Mouse (Mus musculus) C2C12 (cell line): ENCODE measurements around the gene Camk2n1. TPM values are rescaled to one million over a fixed set of nuclear protein-coding genes. Genes with fewer than 3 reads are reported as not detected.

Source experiments
- H3K27me3 ChIP-seq: one replicate; pipeline ENCODE4 v1.6.1; 2011; ENCODE audit not compliant: control insufficient read depth, insufficient read depth, insufficient read length
- H3K36me3 ChIP-seq: one replicate; pipeline ENCODE4 v1.6.1; 2011; ENCODE audit not compliant: control insufficient read depth, insufficient read depth
- H3K4me3 ChIP-seq: one replicate; pipeline ENCODE4 v1.5.1; 2011; ENCODE audit warnings: mild to moderate bottlenecking, control low read depth; ENCODE audit not compliant: poor library complexity, insufficient read depth, severe bottlenecking
- H3K79me2 ChIP-seq: one replicate; pipeline ENCODE4 v1.6.1; 2011; ENCODE audit not compliant: control insufficient read depth, insufficient read depth
- H3K79me3 ChIP-seq: one replicate; pipeline ENCODE4 v1.6.1; 2011; ENCODE audit warnings: low read depth, control low read depth
- H3ac ChIP-seq: one replicate; pipeline ENCODE3; 2011; ENCODE audit warnings: low read depth; ENCODE audit not compliant: control insufficient read depth, insufficient read length
- CEBPB ChIP-seq: IDR thresholded peaks from one replicate; pipeline ENCODE4 v1.6.1; 2011; ENCODE audit warnings: low read depth, mild to moderate bottlenecking, control low read depth, moderate library complexity
- CTCF ChIP-seq: IDR thresholded peaks from one replicate; pipeline ENCODE4 v1.5.1; 2011; ENCODE audit not compliant: control insufficient read depth, insufficient read depth, insufficient read length
- FOSL1 ChIP-seq: IDR thresholded peaks from one replicate; pipeline ENCODE4 v1.8.0; 2011; ENCODE audit warnings: mild to moderate bottlenecking, low read length; ENCODE audit not compliant: poor library complexity, insufficient read depth, severe bottlenecking
- MAX ChIP-seq: IDR thresholded peaks from one replicate; pipeline ENCODE4 v1.6.1; 2011; ENCODE audit warnings: mild to moderate bottlenecking, control low read depth
- MYOD1 ChIP-seq: IDR thresholded peaks from one replicate; pipeline ENCODE4 v1.6.1; 2011; ENCODE audit warnings: low read depth; ENCODE audit not compliant: control insufficient read depth, insufficient read length
- MYOG ChIP-seq: IDR thresholded peaks from one replicate; pipeline ENCODE4 v1.6.1; 2011; ENCODE audit not compliant: control insufficient read depth, insufficient read length; ENCODE audit errors: extremely low read depth
- USF1 ChIP-seq: IDR thresholded peaks from one replicate; pipeline ENCODE4 v1.6.1; 2011; ENCODE audit warnings: low read depth, mild to moderate bottlenecking, control low read depth, moderate library complexity
- polyA plus RNA-seq: library from polyadenylated mRNA; unstranded; fragments of >200 nt; fragmentation: generic; extraction: Trizol; gene quantifications from one replicate; pipeline ENCODE4 v1.2.1, GENCODE M21; 2012; ENCODE audit warnings: missing spikeins

Camk2n1 gene
- polyA plus RNA-seq, 1 experiment, result 0.48 TPM

DNA sequence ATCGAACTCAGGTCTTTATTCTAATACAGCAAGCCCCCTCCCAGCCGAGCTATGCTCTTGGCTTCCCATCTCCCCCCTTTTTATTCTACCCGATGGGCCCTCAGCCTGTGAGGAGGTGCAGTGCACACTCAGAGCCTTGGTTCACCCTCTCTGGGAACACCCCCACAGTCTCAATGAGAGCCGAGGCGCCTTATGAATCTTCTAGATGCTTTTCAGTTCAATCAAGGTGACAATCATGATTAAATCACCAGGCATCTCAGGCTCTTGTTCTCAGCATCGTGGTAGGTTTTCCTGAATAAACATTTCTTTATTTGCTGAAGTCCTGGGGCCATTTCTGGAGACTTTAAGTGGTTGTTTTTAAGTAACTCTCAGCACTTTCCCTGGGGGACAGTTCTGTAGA lies 53.8 kb downstream of the Camk2n1 start:
- H3ac ChIP-seq, result no peak overlapping the region
- H3K36me3 ChIP-seq, result no peaks in the 10 kb centered on the region
- peaks cover 48% of the 10 kb centered on the region for H3K27me3 ChIP-seq
- TF ChIP-seq MYOG, result no peak
- no peak for TF ChIP-seq MAX
- TF ChIP-seq USF1, result no peak
- no peak for TF ChIP-seq CTCF
- TF ChIP-seq CEBPB, result no peak
- no peak for TF ChIP-seq FOSL1
- no peak for TF ChIP-seq MYOD1
- no peak overlapping the region for H3K4me3 ChIP-seq
- no peaks in the 10 kb centered on the region for H3K79me2 ChIP-seq
- no peaks in the 10 kb centered on the region for H3K79me3 ChIP-seq

Other genes starting within 250 kb of the Camk2n1 start
- 54.3 TPM for gene Hp1bp3, start 238.0 kb upstream of the Camk2n1 start, polyA plus RNA-seq
- 0.15 TPM for gene Sh2d5, start 203.9 kb upstream of the Camk2n1 start, polyA plus RNA-seq
- 0.02 TPM for gene Kif17, start 203.9 kb upstream of the Camk2n1 start, polyA plus RNA-seq
- 204 TPM for gene Ddost, start 149.6 kb upstream of the Camk2n1 start, polyA plus RNA-seq
- 9.7 TPM for gene Pink1, start 128.0 kb upstream of the Camk2n1 start, polyA plus RNA-seq
- gene Cda, start 86.3 kb upstream of the Camk2n1 start, polyA plus RNA-seq, result 8.7 TPM
- gene Fam43b, start 57.8 kb upstream of the Camk2n1 start, polyA plus RNA-seq, result not detected
- gene Mul1, start 19.6 kb upstream of the Camk2n1 start, polyA plus RNA-seq, result 26.5 TPM
- gene Vwa5b1, start 181.6 kb downstream of the Camk2n1 start, polyA plus RNA-seq, result not detected